Mouse (Mus musculus): ENCODE measurements around the gene Bmpr1b.

DNA sequence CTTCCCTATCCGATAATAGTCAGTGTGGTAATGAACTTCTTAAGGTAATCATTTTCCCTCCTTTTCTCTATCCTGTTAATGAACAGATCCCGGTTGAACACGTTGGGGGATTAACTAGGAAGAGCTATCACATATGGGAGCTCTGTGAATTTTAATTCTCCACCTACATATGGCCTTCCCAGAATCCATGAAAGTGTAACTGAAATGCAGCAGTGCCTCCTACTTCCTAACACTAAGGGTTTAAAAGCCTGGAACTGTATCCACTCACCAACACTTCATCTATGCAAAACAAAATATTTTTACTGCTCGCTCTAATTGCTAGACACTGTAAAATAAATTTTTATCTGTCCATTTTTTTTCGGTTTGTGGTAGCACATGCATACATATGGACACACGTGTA, 63.0 kb downstream of the Bmpr1b start:
- TF ChIP-seq CTCF (IDR thresholded peaks at IDR 0.05; ENCODE audit: borderline replicate concordance, control insufficient read depth, extremely low read depth, insufficient read depth, low read length, poor library complexity) (no peak), POLR2A (IDR thresholded peaks at IDR 0.05; ENCODE audit: control insufficient read depth, extremely low read depth, insufficient read depth, low read length, poor library complexity) (no peak)
